Mouse (Mus musculus): ENCODE measurements at regions not wholly inside any gene's neighbourhood (a gene's known extent, or its start where the extent isn't known, plus 50 kb on each side); places are given as distances from the start of the nearest gene placed in this dataset.

- TF ChIP-seq CTCF (IDR thresholded peaks at IDR 0.05; ENCODE audit: low read depth) = no peak
- TF ChIP-seq EP300 (optimal IDR thresholded peaks at IDR 0.05) = no peak
Measured at GRCm38 (mm10) chr10:38366776-38367175, 454.8 kb downstream of the Rfpl4b start.

Data from stomach, postnatal 0 days (tissue).